Mouse (Mus musculus) heart, embryonic 14.5 days (tissue): ENCODE data around the gene Gdf11. TPM values are rescaled to one million over a fixed set of nuclear protein-coding genes. Genes with fewer than 3 reads are reported as not detected.

Experiments
- ATAC-seq: fragments of 200-750 bp; cut with Nextera tagmentation; 2 replicates; pipeline ENCODE4 v1.8.0; 2017; ENCODE audit warnings: low read depth, moderate TSS enrichment; ENCODE audit not compliant: insufficient number of reproducible peaks, insufficient read depth, low FRiP score
- H3K27ac ChIP-seq, 2 experiments: fragments of 200-500 bp in 1 of 2; fragments of 300-500 bp in 1 of 2; sonication (generic) in 1 of 2; replicated peaks in 1 of 2; 2 replicates each; pipeline ENCODE4 v1.5.1; 2012 to 2014; ENCODE audit warnings: low read depth in 2 of 2, low read length in 2 of 2, control low read depth in 1 of 2, mild to moderate bottlenecking in 1 of 2, mixed read lengths in 1 of 2; ENCODE audit not compliant: control insufficient read depth in 1 of 2, insufficient read depth in 1 of 2
- H3K27me3 ChIP-seq: fragments of 300-500 bp; sonication (generic); 2 replicates; pipeline ENCODE4 v1.6.1; 2014; ENCODE audit warnings: mild to moderate bottlenecking, low read length, control low read depth; ENCODE audit not compliant: control insufficient read depth, insufficient read depth
- H3K36me3 ChIP-seq: fragments of 300-500 bp; sonication (generic); 2 replicates; pipeline ENCODE4 v1.6.1; 2014; ENCODE audit warnings: mild to moderate bottlenecking, control low read depth, low read length, mixed read lengths; ENCODE audit not compliant: control insufficient read depth, insufficient read depth
- H3K4me1 ChIP-seq, 2 experiments: fragments of 200-500 bp in 1 of 2; fragments of 300-500 bp in 1 of 2; sonication (generic) in 1 of 2; 2 replicates each; pipeline ENCODE4 v1.6.1; 2012 to 2014; ENCODE audit warnings: low read length in 2 of 2, control low read depth in 1 of 2, mixed read lengths in 1 of 2; ENCODE audit not compliant: control insufficient read depth in 2 of 2, insufficient read depth in 2 of 2
- H3K4me2 ChIP-seq: fragments of 300-500 bp; sonication (generic); 2 replicates; pipeline ENCODE4 v1.6.1; 2014; ENCODE audit warnings: mild to moderate bottlenecking, low read length
- H3K4me3 ChIP-seq, 2 experiments: fragments of 200-500 bp in 1 of 2; fragments of 300-500 bp in 1 of 2; sonication (generic) in 1 of 2; 2 replicates each; pipeline ENCODE4 v1.5.1; 2012 to 2014; ENCODE audit warnings: low read length in 2 of 2, mild to moderate bottlenecking in 2 of 2, control low read depth in 1 of 2, low read depth in 1 of 2, moderate library complexity in 1 of 2; ENCODE audit not compliant: control insufficient read depth in 1 of 2, insufficient read depth in 1 of 2
- H3K9ac ChIP-seq: fragments of 300-500 bp; sonication (generic); 2 replicates; pipeline ENCODE4 v1.6.1; 2014; ENCODE audit warnings: mild to moderate bottlenecking, low read length
- H3K9me3 ChIP-seq: fragments of 300-500 bp; sonication (generic); 2 replicates; pipeline ENCODE4 v1.6.1; 2016; ENCODE audit warnings: low read length, control low read depth; ENCODE audit not compliant: control insufficient read depth
- WGBS: fragments of 180-500 bp; shearing (Covaris S2); extraction: QIAGEN DNeasy Blood & Tissue Kit; methylation state at CpG from one replicate; pipeline ENCODE4 v1.1.7; 2014; 5-methylcytosine and 5-hydroxymethylcytosine counted together
- polyA plus RNA-seq: library from polyadenylated mRNA; unstranded; fragments of >200 nt; fragmentation: Nextera tagmentation; extraction: Ambion mirVana; gene quantifications from 2 replicates; pipeline ENCODE4 v1.2.1, GENCODE M21; 2014

Gene Gdf11
- polyA plus RNA-seq, 1 experiment from 2014 or later = 3.4 TPM

DNA sequence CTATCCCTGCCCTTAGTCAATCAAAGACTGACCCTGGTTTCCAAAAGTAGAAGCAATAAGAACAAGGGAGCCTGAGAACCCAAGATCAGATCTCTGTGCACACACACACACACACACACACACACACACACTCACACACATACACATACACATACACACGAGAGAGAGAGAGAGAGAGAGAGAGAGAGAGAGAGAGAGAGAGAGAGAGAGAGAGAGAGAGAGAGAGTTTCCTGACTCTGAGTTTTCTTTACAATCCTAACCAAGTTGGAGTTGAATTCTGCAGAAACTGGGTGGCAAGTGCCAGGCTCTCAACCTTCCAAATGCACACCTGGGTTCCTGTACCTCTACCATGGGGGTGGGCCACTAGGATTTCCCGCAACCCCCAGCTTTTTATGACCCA is 1.7 kb downstream of the Gdf11 start:
- WGBS = 38% methylated on average over 1 of the region's 2 CpGs
- H3K4me2 ChIP-seq = peak overlapping the region; percentile 96
- H3K9ac ChIP-seq = peak overlapping the region; percentile 82
- H3K27me3 ChIP-seq = peaks cover 9% of the 10 kb centered on the region
- no peak for ATAC-seq
- H3K4me3 ChIP-seq = peak overlapping the region in 1 of 2 experiments; percentile 73; a peak in 2 of 4 replicates
- 0 out of 4 replicates have a peak overlapping the region, but pooled peaks of 1 of the 2 experiments have one; percentile 12 for H3K27ac ChIP-seq
- no peaks in the 10 kb centered on the region for H3K9me3 ChIP-seq
- H3K4me1 ChIP-seq = peaks cover 17 to 26% of the 10 kb centered on the region in 2 experiments
- H3K36me3 ChIP-seq = peaks cover 15% of the 10 kb centered on the region; the same call in 1 of the 2 replicates

DNA sequence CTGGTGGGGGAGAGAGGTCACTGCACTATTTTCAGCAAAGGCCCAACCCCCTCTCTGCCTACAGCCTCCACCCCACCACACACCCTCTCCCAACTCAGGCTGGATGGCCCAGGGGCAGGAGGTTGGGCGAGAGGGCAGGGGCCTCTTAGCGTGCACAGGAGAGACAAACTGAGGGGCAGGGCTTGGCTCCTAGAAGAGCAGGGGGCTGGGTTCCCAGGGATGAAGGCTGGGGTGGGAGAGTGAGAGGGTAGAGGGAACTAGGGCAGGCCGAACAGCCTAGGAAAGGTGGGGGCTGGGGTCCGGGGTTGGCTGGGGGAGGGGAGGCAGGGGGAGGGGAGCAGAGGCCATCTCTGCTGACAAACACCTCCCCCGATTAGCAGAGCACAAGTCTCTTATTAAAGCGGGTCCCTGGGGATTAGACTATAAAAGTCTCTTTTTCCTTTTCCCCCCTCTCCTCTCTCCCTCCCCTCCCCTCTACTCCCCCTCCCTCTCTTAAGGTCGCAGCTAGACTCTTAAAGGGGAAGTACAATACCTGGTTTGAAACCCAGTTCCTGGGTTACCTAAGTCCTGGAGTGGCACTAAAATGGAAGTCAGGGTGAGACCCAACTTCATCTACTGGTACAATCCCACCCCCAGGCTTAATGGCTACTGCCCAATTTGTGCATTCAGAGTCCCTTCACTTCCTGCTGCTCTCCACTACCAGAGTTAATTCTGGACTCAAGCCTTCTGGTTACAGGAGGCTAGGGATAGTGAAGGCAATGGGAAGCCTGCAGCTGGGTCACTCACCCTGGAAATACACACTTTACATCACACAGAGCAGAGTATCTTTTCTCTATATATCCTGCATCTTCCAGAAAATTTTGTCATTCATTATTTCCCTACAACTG is 2.3 kb downstream of the Gdf11 start:
- Histone ChIP-seq H3K27ac (peak overlapping the region; percentile 25 to 39; a peak in 1 of 4 replicates), H3K36me3 (peaks cover 20% of the 10 kb centered on the region; the same call in 1 of the 2 replicates), H3K4me2 (peak overlapping the region; percentile 96), H3K4me3 (peak overlapping the region; percentile 12 to 33), H3K9me3 (no peaks in the 10 kb centered on the region), H3K9ac (peak overlapping the region; percentile 63), H3K4me1 (peaks cover 17 to 23% of the 10 kb centered on the region in 2 experiments), H3K27me3 (peaks cover 6% of the 10 kb centered on the region)
- WGBS = 1% methylated on average over 7 of the region's 7 CpGs
- no peak for ATAC-seq

DNA sequence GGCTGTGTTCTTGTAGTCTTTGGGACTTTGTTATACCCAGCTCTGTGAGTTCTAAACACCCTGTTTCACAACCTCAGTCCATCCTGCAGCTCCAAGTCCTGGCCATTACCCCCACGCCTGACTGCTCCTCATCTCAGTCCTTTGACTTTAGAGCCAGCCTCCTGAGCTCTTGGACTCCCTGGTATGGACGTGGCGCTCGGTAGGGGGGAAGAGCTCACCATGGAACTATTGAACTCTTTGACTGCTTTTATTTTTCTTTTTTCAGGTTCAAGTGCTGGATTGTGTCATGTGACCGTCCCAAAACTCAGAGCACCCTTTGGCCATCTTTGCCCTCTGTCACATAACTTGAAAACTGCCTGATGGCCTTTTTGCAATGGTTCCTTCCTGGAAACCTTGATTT is 9.5 kb downstream of the Gdf11 start:
- no peaks in the 10 kb centered on the region for H3K27me3 ChIP-seq
- no peak overlapping the region for H3K9ac ChIP-seq
- H3K4me3 ChIP-seq = no peak overlapping the region
- peaks cover 45% of the 10 kb centered on the region for H3K36me3 ChIP-seq
- no peak for ATAC-seq
- H3K9me3 ChIP-seq = no peaks in the 10 kb centered on the region
- H3K27ac ChIP-seq = no peak overlapping the region
- no peak overlapping the region for H3K4me2 ChIP-seq
- no peaks in the 10 kb centered on the region; a peak in 1 of 4 replicates for H3K4me1 ChIP-seq
- 83% methylated on average over 5 of the region's 5 CpGs for WGBS

DNA sequence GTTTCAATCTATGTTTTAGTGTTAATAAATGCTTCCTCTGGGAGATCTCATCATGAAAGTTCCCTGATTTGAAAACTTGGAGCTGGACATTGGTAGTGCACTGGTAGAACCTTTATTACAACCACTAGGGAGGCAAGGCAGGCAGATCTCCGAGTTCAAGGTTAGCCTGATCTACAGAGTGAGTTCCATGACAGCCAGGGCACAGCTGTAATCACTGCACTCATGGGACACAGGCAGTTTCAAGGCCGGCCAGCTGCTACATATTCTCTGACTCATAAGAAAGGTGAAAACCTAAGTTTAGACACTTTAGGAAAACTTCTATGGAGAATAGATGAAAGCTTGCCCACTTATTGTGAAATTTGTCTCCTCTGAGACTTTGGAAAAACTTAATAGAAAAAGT is 12.7 kb downstream of the Gdf11 start:
- Histone ChIP-seq H3K36me3 (peaks cover 50% of the 10 kb centered on the region), H3K9me3 (no peaks in the 10 kb centered on the region), H3K4me3 (no peak overlapping the region), H3K27me3 (no peaks in the 10 kb centered on the region), H3K4me2 (no peak overlapping the region), H3K9ac (no peak overlapping the region), H3K27ac (no peak overlapping the region), H3K4me1 (no peaks in the 10 kb centered on the region)
- ATAC-seq = no peak
- 86% methylated on average over 2 of the region's 2 CpGs for WGBS

DNA sequence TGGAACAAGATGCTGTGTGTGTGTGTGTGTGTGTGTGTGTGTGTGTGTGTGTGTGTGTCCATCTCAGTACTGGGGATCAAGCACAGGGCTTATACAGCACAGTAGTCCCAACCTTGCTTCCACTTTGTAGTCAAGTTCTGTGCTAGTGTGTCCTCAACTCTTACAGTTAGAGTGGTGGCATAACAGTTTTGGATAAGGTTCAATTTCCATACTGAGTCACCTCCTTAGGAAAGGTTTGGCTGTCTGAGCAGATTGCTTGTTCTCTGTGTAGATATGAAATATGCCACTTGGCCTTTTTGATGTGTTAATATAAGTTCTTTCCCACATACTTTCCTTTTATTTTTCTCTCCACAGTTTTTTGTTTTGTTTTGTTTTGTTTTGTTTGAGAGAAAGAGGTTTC is 13.2 kb downstream of the Gdf11 start:
- H3K9ac ChIP-seq = no peak overlapping the region
- peaks cover 55% of the 10 kb centered on the region for H3K36me3 ChIP-seq
- ATAC-seq = no peak
- H3K9me3 ChIP-seq = no peaks in the 10 kb centered on the region
- H3K4me3 ChIP-seq = no peak overlapping the region
- no peak overlapping the region for H3K27ac ChIP-seq
- H3K4me2 ChIP-seq = no peak overlapping the region
- no peaks in the 10 kb centered on the region for H3K4me1 ChIP-seq
- H3K27me3 ChIP-seq = no peaks in the 10 kb centered on the region

DNA sequence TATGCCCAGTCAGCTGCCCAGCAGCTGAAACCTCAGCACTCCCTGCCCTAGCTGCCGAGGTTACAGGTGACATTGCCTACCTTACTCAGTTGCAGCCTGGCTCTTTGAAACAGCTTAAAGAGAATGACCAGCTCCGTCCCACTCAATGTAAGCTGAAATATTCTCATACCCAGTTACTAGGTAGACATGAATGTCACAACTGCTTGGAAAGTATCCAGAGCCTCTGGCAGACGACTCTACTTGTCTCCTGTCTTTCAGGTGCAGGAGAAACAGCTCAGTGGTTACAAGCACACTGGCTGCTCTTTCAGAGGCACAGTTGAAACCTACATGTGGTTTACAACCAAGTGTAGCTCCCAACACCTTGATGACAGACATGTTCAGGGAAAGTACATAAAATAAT is 21.2 kb downstream of the Gdf11 start:
- no peak overlapping the region for H3K9ac ChIP-seq
- no peaks in the 10 kb centered on the region for H3K9me3 ChIP-seq
- no peak overlapping the region for H3K4me3 ChIP-seq
- no peaks in the 10 kb centered on the region for H3K4me1 ChIP-seq
- H3K27me3 ChIP-seq = no peaks in the 10 kb centered on the region
- no peak for ATAC-seq
- H3K36me3 ChIP-seq = peaks cover 74% of the 10 kb centered on the region
- H3K27ac ChIP-seq = no peak overlapping the region
- WGBS = 74% methylated on average over 3 of the region's 3 CpGs
- H3K4me2 ChIP-seq = no peak overlapping the region

DNA sequence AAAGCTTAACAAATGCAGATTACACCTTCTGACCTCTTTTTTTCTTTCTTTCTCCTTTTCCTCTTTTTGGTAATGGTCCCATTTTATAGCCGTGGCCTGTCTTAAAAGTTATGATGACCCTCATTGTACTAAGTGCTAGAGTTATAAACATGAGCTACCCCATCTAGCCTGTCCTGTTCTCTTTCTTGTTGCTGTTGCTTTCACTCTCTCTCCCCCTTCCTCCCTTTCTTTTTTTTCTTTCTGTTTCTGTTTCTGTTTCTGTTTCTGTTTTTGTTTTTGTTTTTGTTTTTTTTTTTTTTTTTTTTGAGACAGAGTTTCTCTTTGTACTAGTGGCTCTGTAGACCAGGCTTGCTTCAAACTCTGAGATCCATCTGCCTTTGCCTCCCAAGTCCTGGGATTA is 25.0 kb downstream of the Gdf11 start:
- WGBS = 86% methylated on average over 1 of the region's 1 CpGs
- H3K9me3 ChIP-seq = no peaks in the 10 kb centered on the region
- H3K36me3 ChIP-seq = peaks cover 66% of the 10 kb centered on the region
- no peak overlapping the region for H3K9ac ChIP-seq
- no peak for ATAC-seq
- H3K4me2 ChIP-seq = no peak overlapping the region
- no peak overlapping the region for H3K4me3 ChIP-seq
- no peaks in the 10 kb centered on the region for H3K27me3 ChIP-seq
- H3K27ac ChIP-seq = no peak overlapping the region
- H3K4me1 ChIP-seq = no peaks in the 10 kb centered on the region
